Mouse (Mus musculus): ENCODE measurements around the gene Fgf13. TPM values are rescaled to one million over a fixed set of nuclear protein-coding genes. Genes with fewer than 3 reads are reported as not detected.

Fgf13 gene
- polyA plus RNA-seq, 2 experiments = 13.5 to 15.6 TPM

DNA sequence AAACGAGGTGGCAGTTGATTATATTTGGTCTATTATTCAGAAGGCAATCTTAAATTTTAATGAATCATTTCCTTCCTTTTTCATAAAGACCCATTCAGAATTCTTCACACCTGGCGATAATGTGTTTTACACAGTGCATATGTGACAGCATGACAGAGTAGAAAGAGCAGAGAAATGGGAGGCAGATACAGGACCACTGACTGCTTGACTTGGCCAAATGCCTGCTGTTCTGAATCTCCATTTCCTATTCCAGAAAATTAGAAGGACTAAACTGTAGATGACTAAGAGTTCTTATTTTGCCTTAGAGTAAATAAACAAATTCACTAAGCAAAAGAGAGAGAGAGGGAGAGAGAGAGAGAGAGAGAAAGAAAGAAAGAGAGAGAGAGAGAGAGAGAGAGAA is 82.4 kb downstream of the Fgf13 start:
- Histone ChIP-seq H3K9me3 (ENCODE audit: control insufficient read depth, low read length) (no peaks in the 10 kb centered on the region), H3K36me3 (ENCODE audit: control insufficient read depth, insufficient read depth, low read length) (no peaks in the 10 kb centered on the region), H3K4me2 (replicated peaks; ENCODE audit: low read depth, low read length, severe bottlenecking) (no peak overlapping the region), H3K9ac (ENCODE audit: low read depth, low read length, severe bottlenecking) (no peak overlapping the region), H3K4me1 (ENCODE audit: control insufficient read depth, insufficient read depth, low read length) (no peaks in the 10 kb centered on the region), H3K4me3 (replicated peaks; ENCODE audit: low read length) (no peak overlapping the region), H3K27ac (replicated peaks; ENCODE audit: low read depth, low read length) (no peak overlapping the region), H3K27me3 (ENCODE audit: control insufficient read depth, insufficient read depth, low read length) (no peaks in the 10 kb centered on the region)
- DNase-seq (ENCODE audit: low spot score) = no peak
- WGBS = 55% methylated on average over 2 of the region's 2 CpGs
- no peak for ATAC-seq (ENCODE audit: low FRiP score, low read depth)
- no peak for TF ChIP-seq POLR2A (IDR thresholded peaks at IDR 0.05; ENCODE audit: borderline replicate concordance, extremely low read depth, insufficient read depth, insufficient read length)

- Histone ChIP-seq H3K9ac (ENCODE audit: low read depth, low read length, severe bottlenecking) (no peak overlapping the region), H3K4me2 (replicated peaks; ENCODE audit: low read depth, low read length, severe bottlenecking) (no peak overlapping the region), H3K27me3 (ENCODE audit: control insufficient read depth, insufficient read depth, low read length) (no peaks in the 10 kb centered on the region), H3K9me3 (ENCODE audit: control insufficient read depth, low read length) (no peaks in the 10 kb centered on the region), H3K4me3 (replicated peaks; ENCODE audit: low read length) (no peak overlapping the region), H3K4me1 (ENCODE audit: control insufficient read depth, insufficient read depth, low read length) (no peaks in the 10 kb centered on the region), H3K27ac (replicated peaks; ENCODE audit: low read depth, low read length) (no peak overlapping the region), H3K36me3 (ENCODE audit: control insufficient read depth, insufficient read depth, low read length) (no peaks in the 10 kb centered on the region)
- DNase-seq (ENCODE audit: low spot score) = no peak
- no peak for TF ChIP-seq POLR2A (IDR thresholded peaks at IDR 0.05; ENCODE audit: borderline replicate concordance, extremely low read depth, insufficient read depth, insufficient read length)
- 62% methylated on average over 2 of the region's 2 CpGs for WGBS
- ATAC-seq (ENCODE audit: low FRiP score, low read depth) = no peak
These were observed 165.1 kb downstream of the Fgf13 start for GRCm38 (mm10) chrX:59402596-59403285.

DNA sequence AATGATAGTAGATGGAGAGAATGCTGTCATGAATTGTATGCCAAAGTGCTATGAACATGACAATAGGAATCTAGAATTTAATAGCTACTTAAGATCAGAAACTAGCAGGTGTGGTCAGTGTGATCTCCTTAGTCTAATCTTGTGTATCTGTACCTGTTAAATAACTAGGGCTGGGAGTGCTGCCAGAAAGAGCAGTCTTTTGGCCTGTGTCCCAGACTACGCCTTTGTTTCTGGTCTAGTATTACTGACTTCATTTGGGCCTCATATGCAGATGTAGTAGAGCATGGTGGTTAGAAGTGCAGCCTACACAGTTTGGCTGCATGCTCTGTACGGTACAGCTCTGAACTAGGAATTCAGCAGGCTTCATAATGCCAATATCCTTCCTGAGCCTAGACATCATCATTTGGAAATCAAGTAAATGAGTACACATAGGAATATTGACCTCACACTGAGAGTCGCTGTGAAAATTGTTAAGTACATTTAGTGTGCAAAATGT is 276.9 kb downstream of the Fgf13 start:
- no peak for ATAC-seq (ENCODE audit: low FRiP score, low read depth)
- 72% methylated on average over 3 of the region's 3 CpGs for WGBS
- no peak overlapping the region for H3K27ac ChIP-seq (replicated peaks; ENCODE audit: low read depth, low read length)
- no peaks in the 10 kb centered on the region for H3K36me3 ChIP-seq (ENCODE audit: control insufficient read depth, insufficient read depth, low read length)
- no peaks in the 10 kb centered on the region for H3K9me3 ChIP-seq (ENCODE audit: control insufficient read depth, low read length)
- H3K4me1 ChIP-seq (ENCODE audit: control insufficient read depth, insufficient read depth, low read length) = no peaks in the 10 kb centered on the region
- H3K4me2 ChIP-seq (replicated peaks; ENCODE audit: low read depth, low read length, severe bottlenecking) = no peak overlapping the region
- no peaks in the 10 kb centered on the region for H3K27me3 ChIP-seq (ENCODE audit: control insufficient read depth, insufficient read depth, low read length)
- TF ChIP-seq POLR2A (IDR thresholded peaks at IDR 0.05; ENCODE audit: borderline replicate concordance, extremely low read depth, insufficient read depth, insufficient read length) = no peak
- no peak overlapping the region for H3K4me3 ChIP-seq (replicated peaks; ENCODE audit: low read length)
- peak; percentile 21 for DNase-seq (ENCODE audit: low spot score)
- no peak overlapping the region for H3K9ac ChIP-seq (ENCODE audit: low read depth, low read length, severe bottlenecking)

GRCm38 (mm10) chrX:59251576-59251975 is 316.3 kb downstream of the Fgf13 start:
- Histone ChIP-seq H3K9me3 (ENCODE audit: control insufficient read depth, low read length) (no peaks in the 10 kb centered on the region), H3K4me1 (ENCODE audit: control insufficient read depth, insufficient read depth, low read length) (no peaks in the 10 kb centered on the region), H3K36me3 (ENCODE audit: control insufficient read depth, insufficient read depth, low read length) (no peaks in the 10 kb centered on the region), H3K27me3 (ENCODE audit: control insufficient read depth, insufficient read depth, low read length) (no peaks in the 10 kb centered on the region), H3K27ac (replicated peaks; ENCODE audit: low read depth, low read length) (no peak overlapping the region), H3K4me2 (replicated peaks; ENCODE audit: low read depth, low read length, severe bottlenecking) (no peak overlapping the region), H3K9ac (ENCODE audit: low read depth, low read length, severe bottlenecking) (no peak overlapping the region), H3K4me3 (replicated peaks; ENCODE audit: low read length) (no peak overlapping the region)
- no peak for ATAC-seq (ENCODE audit: low FRiP score, low read depth)
- TF ChIP-seq POLR2A (IDR thresholded peaks at IDR 0.05; ENCODE audit: borderline replicate concordance, extremely low read depth, insufficient read depth, insufficient read length) = no peak
- DNase-seq (ENCODE audit: low spot score) = no peak

- WGBS = 60% methylated on average over 3 of the region's 3 CpGs
- H3K4me2 ChIP-seq (replicated peaks; ENCODE audit: low read depth, low read length, severe bottlenecking) = no peak overlapping the region
These were observed 324.1 kb downstream of the Fgf13 start for GRCm38 (mm10) chrX:59243752-59244151.

More at GRCm38 (mm10) chrX:59243752-59244151, 324.1 kb downstream of the Fgf13 start:
- H3K4me3 ChIP-seq (replicated peaks; ENCODE audit: low read length) = no peak overlapping the region
- H3K27ac ChIP-seq (replicated peaks; ENCODE audit: low read depth, low read length) = no peak overlapping the region
- DNase-seq (ENCODE audit: low spot score) = no peak
- no peaks in the 10 kb centered on the region for H3K27me3 ChIP-seq (ENCODE audit: control insufficient read depth, insufficient read depth, low read length)
- no peaks in the 10 kb centered on the region for H3K9me3 ChIP-seq (ENCODE audit: control insufficient read depth, low read length)
- no peaks in the 10 kb centered on the region for H3K4me1 ChIP-seq (ENCODE audit: control insufficient read depth, insufficient read depth, low read length)
- ATAC-seq (ENCODE audit: low FRiP score, low read depth) = no peak
- no peak overlapping the region for H3K9ac ChIP-seq (ENCODE audit: low read depth, low read length, severe bottlenecking)
- no peak for TF ChIP-seq POLR2A (IDR thresholded peaks at IDR 0.05; ENCODE audit: borderline replicate concordance, extremely low read depth, insufficient read depth, insufficient read length)
- H3K36me3 ChIP-seq (ENCODE audit: control insufficient read depth, insufficient read depth, low read length) = no peaks in the 10 kb centered on the region
